Mouse (Mus musculus) left cerebral cortex, postnatal 14 days (tissue): ENCODE data around the gene Hnrnpa0. TPM values are rescaled to one million over a fixed set of nuclear protein-coding genes. Genes with fewer than 3 reads are reported as not detected.
"Not testable (repeated sequence)": the region's sequence is repeated elsewhere in the genome, so short reads cannot be mapped to it uniquely, and the experiment has no call there.

Experiments used
- DNase-seq, 2 experiments: peaks; one replicate each; pipeline ENCODE4 v3.0.0; 2021 to 2022; ENCODE audit warnings: low spot score in 2 of 2, mixed read lengths in 1 of 2
- intact Hi-C: fragments of 180-260 bp; cut with DNase I; formaldehyde crosslinking; loops from one replicate; pipeline ENCODE4 v1.15.1; 2025
- long read RNA-seq, 2 experiments: library from polyadenylated mRNA; stranded (forward); transcript quantifications; one replicate each; pipeline ENCODE4 v2.0.0; 2021
- total RNA-seq, 2 experiments: library from RNA; stranded (reverse); gene quantifications; 2 replicates each; pipeline ENCODE4 v1.2.3; 2021

Gene Hnrnpa0
- 100 to 1,000 TPM; 125 to 136 TPM for total RNA-seq
- long read RNA-seq, experiment 1, transcript Hnrnpa0-201 (1 exons, 2,678 nt), result major isoform, 7 of 7 reads
- long read RNA-seq, experiment 1, partial matches to known transcripts, result 0 of 7 reads
- long read RNA-seq, experiment 1, other reads (novel, unspliced or antisense), result 0 of 7 reads
- long read RNA-seq, experiment 2, transcript Hnrnpa0-201 (1 exons, 2,678 nt), result major isoform, 14 of 14 reads
- long read RNA-seq, experiment 2, partial matches to known transcripts, result 0 of 14 reads
- long read RNA-seq, experiment 2, other reads (novel, unspliced or antisense), result 0 of 14 reads

GRCm38 (mm10) chr13:58128396-58128767 is at the start of gene Hnrnpa0:
TSS of gene Hnrnpa0 (minus strand) at chr13:58128556.
- peak; percentile 94 to 95 for DNase-seq
- intact Hi-C loops, result no loop called here

DNA sequence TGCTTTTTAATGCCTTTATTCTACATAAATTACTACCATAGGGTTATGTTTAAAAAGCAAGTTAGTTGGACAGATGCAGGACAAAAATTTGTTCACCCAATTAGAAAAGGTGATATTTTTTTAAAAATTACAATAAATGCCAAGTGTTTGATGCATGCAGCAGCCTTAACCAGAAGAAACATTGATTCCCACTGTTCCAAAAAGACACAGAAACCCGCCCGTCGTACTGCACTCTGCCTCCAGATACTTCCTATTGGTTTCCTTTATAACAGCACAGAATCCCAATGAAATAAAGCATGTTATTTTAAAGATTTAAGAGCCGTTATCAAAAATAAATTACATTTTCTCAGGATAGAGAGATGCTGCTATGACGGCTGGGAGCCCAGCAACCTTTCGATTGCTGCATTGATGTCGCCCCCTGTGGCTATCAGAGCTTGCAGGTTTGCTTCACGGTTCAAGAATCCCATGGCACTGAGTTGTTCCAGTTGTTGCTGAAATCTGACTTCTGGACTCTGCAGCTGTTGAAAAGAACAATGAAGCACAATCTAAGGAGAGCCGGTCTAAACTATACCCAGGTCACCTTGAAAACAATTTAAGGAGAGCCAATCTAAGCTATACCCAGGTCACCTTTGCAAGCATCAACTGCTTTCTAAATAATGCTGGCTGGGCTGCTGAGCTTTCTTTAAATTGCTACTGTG is 49.3 kb upstream of the Hnrnpa0 start:
- DNase-seq, result peak; percentile 100

GRCm38 (mm10) chr13:58176105-58176504 is 47.7 kb upstream of the Hnrnpa0 start:
- no peak for DNase-seq

More for the DNA sequence above, 49.3 kb upstream of the Hnrnpa0 start:
- intact Hi-C loops, result no loop called here

GRCm38 (mm10) chr13:58168119-58168518 is 39.8 kb upstream of the Hnrnpa0 start:
- DNase-seq, result no peak
- intact Hi-C loops, result no loop called here

More at GRCm38 (mm10) chr13:58176105-58176504, 47.7 kb upstream of the Hnrnpa0 start:
- intact Hi-C loops, result no loop called here

DNA sequence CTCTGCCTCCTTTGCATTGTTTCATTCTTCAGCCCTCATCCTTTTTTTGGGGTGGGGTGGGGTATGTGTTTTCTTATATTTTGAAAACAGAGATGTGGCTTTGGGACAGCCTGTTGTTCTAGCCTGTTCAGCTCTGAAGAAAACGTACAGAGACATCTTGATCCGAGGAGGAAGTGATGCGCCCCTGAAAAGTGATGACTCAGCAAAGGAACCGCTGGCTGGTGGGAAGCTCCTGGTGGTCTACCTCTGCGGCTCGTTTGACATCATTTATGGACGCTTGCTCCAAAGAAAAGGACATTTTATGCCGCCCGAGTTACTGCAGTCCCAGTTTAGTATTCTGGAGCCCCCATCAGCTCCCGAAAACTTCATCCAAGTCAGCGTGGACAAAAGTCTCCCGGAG is 35.0 kb upstream of the Hnrnpa0 start:
- intact Hi-C loops, result no loop called here
- DNase-seq, result no peak

DNA sequence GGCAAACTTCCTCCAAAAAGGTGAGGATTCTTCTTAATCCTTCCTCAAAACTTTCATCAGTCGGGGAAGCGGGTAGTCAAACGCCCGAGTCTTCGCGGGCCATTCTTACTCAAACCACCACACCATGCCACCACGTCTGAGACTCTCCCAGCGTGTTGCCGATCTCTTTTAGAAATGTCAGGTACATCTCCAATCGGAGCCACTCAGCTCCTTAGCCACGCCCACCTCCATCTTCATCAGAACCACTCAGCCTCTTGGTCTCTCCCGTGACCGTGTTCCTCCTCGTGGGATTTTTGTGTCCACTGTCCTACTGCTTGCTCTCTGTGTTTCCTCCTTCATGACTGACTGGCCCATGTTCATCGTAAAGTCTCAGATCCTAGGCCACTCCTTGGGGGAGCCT is 32.4 kb upstream of the Hnrnpa0 start:
- no peak for DNase-seq
- intact Hi-C loops, result no loop called here

GRCm38 (mm10) chr13:58158099-58158912 is 29.9 kb upstream of the Hnrnpa0 start:
- intact Hi-C loops, result loop anchor here (2.0 to 5.0 kb wide), 2 partner anchors 226 to 429 kb away; partner anchors contain the start of gene 2210016F16Rik
- DNase-seq, result peak; percentile 91 to 95

- intact Hi-C loops, result loop anchor here (2.0 to 5.0 kb wide), 2 partner anchors 227 to 430 kb away; partner anchors contain the start of gene 2210016F16Rik
- peak; percentile 67 to 78 for DNase-seq
Observed at GRCm38 (mm10) chr13:58157447-58158098, 29.2 kb upstream of the Hnrnpa0 start, which contains the start of gene Idnk. TSS of gene Idnk (plus strand) at chr13:58157649.

DNA sequence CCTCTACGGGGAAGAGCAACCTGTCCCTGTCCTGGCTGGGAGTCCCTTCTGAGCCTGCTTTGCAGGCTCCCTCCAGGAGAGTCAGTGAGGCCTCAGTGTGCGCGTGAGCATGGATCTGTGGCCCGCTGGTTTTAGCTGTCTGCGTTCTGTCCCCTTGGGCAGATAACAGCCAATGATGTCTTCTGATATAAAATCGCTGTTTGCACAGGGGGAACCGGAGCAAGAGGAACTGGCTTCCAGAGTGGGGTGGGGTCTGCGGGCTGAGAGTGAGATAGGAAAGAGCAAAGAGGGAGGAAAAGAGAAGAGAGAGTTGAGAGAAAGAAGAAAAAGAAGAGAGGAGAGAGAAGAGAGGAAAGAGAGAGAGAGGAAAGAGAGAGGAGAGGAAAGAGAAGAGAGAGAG is 28.7 kb upstream of the Hnrnpa0 start:
- no peak for DNase-seq
- intact Hi-C loops, result loop anchor here (5.0 kb wide), 1 partner anchor 430 kb away; no protein-coding TSS in a partner anchor

DNA sequence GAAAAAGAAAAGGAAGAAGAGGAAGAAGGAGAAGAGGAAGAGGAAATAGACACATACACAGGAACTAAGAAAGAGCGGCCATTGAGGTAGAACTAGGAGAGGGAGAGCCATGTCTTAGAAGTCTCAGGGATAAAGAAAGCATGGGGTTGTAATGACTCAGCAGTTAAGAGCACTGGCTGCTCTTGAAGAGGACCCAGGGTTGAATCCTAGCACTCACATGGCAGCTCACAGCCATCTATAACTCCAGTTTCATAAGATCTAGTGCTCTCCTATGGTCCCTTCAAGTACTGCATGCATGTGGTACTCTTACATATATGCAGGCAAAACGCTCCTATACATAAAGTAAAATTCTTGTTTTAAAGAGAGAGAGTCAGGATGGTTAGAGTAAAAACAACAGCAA is 27.7 kb upstream of the Hnrnpa0 start:
- intact Hi-C loops, result loop anchor here (5.0 kb wide), 1 partner anchor 431 kb away; no protein-coding TSS in a partner anchor
- DNase-seq, result no peak

- DNase-seq, result no peak
- intact Hi-C loops, result no loop called here
Observed at GRCm38 (mm10) chr13:58150442-58150841, 22.1 kb upstream of the Hnrnpa0 start.

GRCm38 (mm10) chr13:58149629-58150028 is 21.3 kb upstream of the Hnrnpa0 start:
- DNase-seq, result no peak
- intact Hi-C loops, result no loop called here

GRCm38 (mm10) chr13:58149033-58149558 is 20.7 kb upstream of the Hnrnpa0 start:
- intact Hi-C loops, result no loop called here
- no peak for DNase-seq

DNA sequence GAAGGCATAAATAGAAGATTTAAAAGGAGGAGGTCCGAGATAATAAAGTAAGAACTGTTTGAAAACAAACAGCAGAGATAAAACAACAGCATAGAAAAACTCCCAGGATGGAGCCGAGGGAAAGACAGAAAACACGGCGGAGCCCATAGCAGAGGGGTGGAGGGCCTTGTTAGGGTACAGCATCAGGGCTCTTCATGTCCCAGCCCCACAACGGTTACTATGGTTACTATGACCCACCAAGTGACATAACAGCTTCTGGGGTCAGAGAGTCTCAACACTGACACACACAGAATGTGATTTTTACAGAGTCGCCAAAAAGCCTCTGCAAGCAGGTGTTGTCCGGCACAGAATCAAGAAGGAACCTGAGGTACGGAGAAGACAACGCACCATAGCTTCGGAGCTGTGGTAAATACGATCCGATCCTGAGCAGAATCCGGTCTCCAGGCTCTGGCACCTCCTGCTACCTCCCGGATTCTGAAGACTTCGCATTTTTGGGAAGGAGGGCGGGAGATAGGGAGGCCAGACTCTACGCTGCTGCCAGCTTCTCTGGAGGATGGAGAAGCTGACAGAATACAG is 20.0 kb upstream of the Hnrnpa0 start:
- peak; percentile 26 to 52 for DNase-seq
- intact Hi-C loops, result no loop called here

- no peak for DNase-seq
- intact Hi-C loops, result no loop called here
Observed at GRCm38 (mm10) chr13:58147760-58148159, 19.4 kb upstream of the Hnrnpa0 start.

DNA sequence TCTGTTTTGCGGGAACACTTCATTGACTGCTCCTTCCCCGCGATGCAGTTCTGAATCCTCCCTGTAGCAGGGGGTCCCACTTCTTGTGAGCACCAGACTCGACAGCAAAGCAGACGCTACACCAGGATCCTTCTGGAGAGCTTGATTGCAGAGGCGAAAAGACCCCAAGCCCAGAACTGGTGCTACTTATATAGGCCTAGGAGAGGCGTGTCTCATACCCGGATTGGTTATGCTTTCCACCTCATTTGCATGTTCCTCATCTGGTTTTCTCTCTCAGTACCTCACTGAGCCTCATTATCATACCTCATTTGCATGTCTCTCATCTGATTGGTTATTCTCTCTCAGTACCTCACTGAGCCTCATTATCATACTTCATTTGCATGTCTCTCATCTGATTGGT is 18.2 kb upstream of the Hnrnpa0 start:
- DNase-seq, intact Hi-C loops: not testable (repeated sequence)

DNA sequence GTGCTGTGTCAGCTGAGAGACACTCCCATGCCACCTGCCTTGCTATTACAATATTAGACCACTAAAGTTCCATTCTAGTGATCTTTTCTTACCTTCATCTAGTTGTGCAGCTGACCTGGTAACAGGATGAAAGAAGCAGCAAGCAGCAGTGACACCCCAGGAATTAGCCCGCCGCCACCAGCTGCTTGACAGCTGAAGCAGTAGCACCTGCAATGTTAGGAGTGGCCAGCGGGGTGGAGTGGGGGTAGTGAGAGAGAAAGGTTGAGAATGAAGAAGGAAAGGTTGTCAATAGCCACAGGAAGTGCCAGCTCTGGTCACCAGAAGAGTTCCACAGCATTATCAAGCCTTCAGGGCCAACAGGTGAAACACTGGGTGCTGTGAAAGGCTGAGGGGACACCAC is 3.3 kb upstream of the Hnrnpa0 start:
- intact Hi-C loops, result no loop called here
- DNase-seq, result no peak

- no peak for DNase-seq
- intact Hi-C loops, result no loop called here
Observed at GRCm38 (mm10) chr13:58129687-58130246, 1.4 kb upstream of the Hnrnpa0 start.
